Mouse (Mus musculus): Measurements from ENCODE around the gene Gm10837. TPM values are rescaled to one million over a fixed set of nuclear protein-coding genes. Genes with fewer than 3 reads are reported as not detected.
"Not testable (repeated sequence)": the region's sequence is repeated elsewhere in the genome, so short reads cannot be mapped to it uniquely, and the experiment has no call there.

The Gm10837 gene
- total RNA-seq, 2 experiments from 2014 or later = not detected

DNA sequence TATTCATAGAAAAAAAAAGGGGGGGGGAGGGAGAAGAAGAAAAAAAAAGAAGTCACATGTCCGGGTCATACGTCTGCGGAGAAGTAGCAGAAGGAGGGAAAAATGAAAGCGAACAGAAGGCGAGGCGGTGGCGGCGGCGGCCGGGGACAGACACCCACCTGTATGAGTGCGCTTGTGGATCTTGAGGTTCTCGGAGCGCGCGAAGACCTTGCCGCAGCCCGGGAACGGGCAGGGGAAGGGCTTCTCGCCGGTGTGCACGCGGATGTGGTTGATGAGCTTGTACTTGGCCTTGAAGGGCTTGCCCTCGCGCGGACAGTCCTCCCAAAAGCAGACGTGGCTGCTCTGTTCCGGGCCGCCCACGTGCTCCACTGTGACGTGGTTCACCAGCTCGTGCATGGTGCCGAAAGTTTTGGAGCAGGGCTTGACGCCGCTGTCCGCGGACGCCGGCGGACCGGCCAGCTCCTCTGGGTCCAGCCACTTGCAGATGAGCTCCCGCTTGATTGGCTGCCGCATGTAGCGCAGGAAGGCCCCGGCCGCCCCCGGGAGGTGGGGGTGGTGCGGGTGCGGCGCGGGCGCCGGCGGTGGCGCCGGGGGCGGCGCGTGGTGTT is 26.5 kb upstream of the Gm10837 start:
- not testable (repeated sequence) for ATAC-seq (replicated peaks; ENCODE audit: low FRiP score, poor library complexity, severe bottlenecking)

GRCm38 (mm10) chr14:122464351-122464762 is 26.0 kb upstream of the Gm10837 start:
- no peak for ATAC-seq (replicated peaks; ENCODE audit: low FRiP score, poor library complexity, severe bottlenecking)

GRCm38 (mm10) chr14:122464763-122465741 is 25.3 kb upstream of the Gm10837 start, which contains the start of gene Zic5:
Gene Zic5, minus strand, starts transcription at chr14:122465677.
- ATAC-seq (replicated peaks; ENCODE audit: low FRiP score, poor library complexity, severe bottlenecking) = no peak

DNA sequence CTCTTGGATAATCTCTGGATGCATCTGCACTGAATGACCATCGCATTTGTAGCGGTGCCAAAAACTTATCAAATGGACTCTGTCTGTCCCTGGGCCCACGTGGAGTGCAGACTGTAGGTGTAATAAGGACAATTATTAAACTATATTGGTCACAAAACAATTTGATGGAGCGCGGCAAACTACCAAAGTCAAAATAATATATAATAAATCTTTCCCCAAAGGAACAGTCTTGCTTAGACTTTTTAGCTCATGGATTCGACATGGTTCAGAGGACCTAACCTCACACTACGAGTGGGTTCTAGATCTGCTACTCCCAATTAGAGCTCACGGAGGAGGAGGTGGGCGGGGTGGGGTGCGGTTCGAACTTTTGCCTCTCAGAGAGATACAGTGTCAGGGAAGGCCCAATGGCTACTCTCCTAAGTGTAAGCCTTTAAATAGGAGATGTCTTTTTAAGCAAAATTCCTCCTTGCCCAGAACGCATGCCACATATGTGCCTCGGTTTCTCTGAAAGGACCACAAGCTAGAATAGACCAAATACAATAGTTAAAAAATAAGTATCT is 24.4 kb upstream of the Gm10837 start:
- no peak for ATAC-seq (replicated peaks; ENCODE audit: low FRiP score, poor library complexity, severe bottlenecking)

DNA sequence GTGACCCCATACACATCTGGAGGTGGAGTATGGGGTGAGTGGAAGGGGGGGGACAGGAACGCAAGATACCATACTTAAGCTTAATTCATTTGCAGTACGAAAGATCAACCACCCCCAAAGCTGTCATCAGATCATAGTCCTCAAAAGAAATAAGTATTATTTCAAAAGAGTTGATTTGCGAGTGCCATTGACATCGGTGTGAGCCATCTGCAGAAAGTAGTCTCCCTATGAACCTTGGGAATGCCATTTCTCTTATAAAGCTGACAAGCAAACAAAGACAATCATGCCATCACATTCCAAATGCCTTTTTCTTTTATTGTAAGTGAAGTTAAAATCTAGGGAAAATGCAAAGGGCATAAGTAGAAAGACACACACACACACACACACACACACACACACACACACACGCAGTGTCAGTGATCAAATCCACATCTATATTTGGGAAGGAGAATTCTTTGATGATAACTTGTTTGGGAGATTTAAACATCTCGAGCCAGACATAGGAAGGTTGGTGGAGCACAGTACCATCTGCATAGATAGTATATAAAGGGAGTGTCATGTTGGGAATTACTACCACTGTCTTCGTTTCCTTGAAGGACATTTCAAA is 23.5 kb upstream of the Gm10837 start:
- ATAC-seq (replicated peaks; ENCODE audit: low FRiP score, poor library complexity, severe bottlenecking) = no peak

DNA sequence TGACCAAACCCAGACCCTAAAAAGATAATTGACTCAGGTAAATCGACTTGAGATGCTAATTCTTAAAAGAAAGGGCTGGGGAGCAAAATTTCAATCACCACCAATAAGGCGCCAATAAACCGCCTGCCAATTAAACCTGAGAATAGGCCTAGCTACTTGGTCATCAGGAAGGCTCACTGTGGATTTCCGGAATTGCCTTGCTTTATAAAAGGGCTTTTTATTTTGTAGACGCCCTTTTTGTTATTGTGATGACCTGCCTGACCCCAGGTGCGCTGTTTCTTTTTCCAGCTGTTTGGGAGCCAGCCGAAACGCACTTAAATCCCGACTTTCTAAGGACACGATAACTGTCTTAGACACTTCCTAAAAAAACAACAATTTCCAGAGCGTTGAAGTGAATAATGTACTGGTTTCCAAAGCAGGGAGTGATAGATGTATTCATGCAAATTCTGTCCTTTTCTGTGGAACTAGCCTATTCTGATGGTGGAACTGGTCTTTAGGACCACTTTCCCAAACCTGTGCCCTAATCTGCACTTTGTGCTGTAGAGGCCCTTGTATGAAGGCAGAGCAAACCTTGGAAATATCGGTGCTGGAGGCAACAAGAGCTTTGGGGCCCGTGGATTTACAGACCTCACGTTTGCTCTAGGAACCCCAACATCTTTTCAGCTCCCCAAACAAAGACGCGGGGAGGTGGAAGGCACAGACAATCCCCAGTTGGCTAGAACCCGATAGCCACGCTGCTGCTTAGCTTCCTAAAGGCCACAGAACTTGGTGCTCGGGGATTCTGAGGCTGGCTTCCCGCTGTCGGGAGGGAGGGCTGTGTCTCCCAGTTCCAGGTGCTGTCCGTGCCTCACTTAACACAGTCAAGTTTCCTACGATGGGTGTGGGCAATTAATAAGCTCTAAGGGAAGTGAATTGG is 22.2 kb upstream of the Gm10837 start:
- no peak for ATAC-seq (replicated peaks; ENCODE audit: low FRiP score, poor library complexity, severe bottlenecking)

DNA sequence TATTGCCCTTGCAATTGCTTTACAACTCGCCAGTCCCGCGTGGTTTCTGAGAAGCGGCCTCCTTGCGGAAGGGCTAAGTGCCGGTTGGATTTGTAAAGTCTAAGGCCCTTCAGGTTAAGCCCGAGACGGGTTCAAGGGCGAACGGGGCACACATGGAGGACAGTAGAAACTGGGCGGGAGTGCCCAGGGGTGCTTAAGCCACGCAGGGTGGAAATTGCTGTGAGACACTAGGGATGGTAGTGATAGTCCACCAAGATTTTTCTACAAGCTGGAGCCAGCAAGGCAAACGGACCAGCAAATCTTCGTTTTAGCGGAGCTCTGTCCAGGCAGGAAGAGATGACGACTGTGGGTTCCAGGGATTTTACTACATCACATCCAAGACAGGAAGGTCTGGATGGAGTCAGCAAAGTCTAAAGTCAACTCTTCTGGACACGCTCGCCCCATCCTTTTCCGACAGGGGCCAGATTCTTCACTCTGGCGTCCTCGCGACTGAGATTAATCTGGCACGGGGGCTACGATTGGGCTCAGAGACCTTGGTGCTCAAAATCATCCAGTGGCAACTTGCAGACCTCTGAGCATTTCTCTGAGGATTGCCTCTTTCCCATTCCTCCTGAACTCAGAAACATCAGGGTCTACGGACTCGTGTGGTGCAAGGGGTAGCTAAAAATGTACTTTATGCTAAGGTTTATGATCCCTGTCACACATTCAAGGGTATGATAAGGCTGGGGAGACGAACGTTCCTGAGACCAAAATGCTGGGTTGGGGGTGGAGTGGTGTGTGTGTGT is 21.2 kb upstream of the Gm10837 start:
- ATAC-seq (replicated peaks; ENCODE audit: low FRiP score, poor library complexity, severe bottlenecking) = no peak

DNA sequence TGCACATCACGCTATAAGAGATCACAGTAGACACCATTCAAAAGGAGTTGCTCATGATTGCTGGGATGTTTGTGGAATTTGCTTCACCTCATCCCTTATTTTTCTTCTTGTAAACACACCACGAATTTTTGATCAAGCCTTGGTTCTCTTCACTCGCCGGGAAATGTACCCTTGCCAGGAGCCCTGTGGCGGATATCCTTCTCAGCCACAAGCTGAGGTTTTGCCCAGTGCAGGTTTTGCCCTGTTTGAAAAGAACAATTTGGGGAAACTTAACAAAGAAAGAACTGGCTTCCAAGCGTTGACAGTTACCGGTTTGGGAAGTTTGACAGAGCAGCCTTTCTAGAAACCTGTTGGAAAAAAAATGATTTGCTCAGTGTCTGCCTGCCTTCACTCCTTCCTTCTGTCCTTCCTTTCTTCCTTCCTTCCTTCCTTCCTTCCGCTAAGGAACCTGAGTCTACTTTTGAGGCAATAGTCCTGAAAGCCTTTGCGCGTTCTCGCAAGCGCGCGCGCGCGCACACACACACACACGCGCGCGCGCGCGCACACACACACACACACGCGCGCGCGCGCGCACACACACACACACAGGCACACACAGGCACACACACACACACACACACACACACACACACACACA is 18.8 kb upstream of the Gm10837 start:
- no peak for ATAC-seq (replicated peaks; ENCODE audit: low FRiP score, poor library complexity, severe bottlenecking)

- ATAC-seq (replicated peaks; ENCODE audit: low FRiP score, poor library complexity, severe bottlenecking) = no peak
Observed at GRCm38 (mm10) chr14:122472161-122472560, 18.2 kb upstream of the Gm10837 start.

- ATAC-seq (replicated peaks; ENCODE audit: low FRiP score, poor library complexity, severe bottlenecking) = no peak
Observed at GRCm38 (mm10) chr14:122472647-122473046, 17.7 kb upstream of the Gm10837 start.

DNA sequence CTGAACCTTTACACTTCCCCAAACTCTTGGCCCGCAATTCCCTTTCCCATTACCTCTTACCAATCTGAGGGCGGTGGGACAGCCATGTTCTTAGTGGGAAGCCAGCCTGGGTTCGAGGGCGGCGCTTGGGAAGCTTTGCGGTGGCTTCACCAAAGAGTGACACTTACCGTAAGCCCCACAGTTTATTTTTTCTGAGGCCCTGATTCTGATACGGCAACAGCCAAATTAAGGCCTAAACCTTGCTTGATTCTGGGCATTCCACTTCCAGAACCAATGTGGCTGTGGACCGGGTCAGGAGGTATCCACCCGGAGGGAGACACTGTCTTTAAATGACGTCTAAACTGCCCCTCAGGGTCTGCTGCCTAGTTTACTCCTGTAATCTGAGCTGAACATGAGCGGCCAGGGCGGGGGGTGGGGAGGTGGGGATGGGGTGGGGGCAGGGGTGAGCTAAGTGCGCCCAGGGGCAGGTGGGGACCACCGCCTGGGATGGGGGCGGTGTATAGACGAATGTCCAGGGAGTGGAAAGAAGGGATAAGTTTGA is 17.1 kb upstream of the Gm10837 start:
- ATAC-seq (replicated peaks; ENCODE audit: low FRiP score, poor library complexity, severe bottlenecking) = no peak

DNA sequence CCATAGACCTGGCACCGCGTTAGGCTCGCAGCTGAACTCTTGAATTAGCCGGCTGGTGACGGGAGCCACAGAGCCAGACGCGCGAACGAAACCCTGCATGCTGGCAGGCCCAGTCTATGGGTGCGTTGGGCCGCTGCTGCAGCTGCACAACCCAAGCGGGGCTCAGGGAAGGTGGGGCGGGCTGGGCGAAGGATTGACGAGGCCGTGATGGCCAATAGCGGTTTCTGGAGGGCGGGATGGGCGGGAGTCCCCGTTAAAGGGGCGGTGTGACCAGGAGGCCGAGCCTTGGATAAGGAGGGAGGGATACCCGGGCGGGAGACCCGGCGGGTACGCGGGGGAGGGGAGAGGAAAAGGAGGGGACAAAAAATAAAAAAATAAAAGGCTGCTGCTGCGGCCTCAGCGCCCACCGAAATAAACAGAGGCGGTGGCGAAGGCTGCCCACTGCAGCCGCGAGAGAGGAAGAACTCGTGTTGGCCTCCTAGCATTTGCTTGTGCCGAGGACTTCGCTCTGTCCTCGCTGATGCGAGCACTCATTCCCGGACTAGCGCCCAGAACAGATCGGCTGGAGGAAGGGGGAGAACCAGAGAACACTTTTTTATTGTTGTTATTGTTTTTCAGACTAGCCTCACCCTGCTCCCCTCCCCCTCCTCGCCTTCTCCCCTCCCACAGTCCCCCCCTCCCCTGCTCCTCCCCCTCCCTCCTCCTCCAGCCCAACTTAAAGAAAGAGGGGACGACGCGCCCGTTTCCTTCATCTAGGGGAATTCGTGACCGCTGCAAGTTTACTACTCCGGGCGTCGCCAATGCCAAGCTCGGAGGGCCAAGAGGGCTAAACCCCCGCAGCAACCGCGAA is 16.1 kb upstream of the Gm10837 start:
- ATAC-seq (replicated peaks; ENCODE audit: low FRiP score, poor library complexity, severe bottlenecking) = no peak

GRCm38 (mm10) chr14:122474891-122475556 is 15.4 kb upstream of the Gm10837 start, which contains the start of gene Zic2:
Gene Zic2, plus strand, starts transcription at chr14:122475435.
- ATAC-seq (replicated peaks; ENCODE audit: low FRiP score, poor library complexity, severe bottlenecking) = no peak

DNA sequence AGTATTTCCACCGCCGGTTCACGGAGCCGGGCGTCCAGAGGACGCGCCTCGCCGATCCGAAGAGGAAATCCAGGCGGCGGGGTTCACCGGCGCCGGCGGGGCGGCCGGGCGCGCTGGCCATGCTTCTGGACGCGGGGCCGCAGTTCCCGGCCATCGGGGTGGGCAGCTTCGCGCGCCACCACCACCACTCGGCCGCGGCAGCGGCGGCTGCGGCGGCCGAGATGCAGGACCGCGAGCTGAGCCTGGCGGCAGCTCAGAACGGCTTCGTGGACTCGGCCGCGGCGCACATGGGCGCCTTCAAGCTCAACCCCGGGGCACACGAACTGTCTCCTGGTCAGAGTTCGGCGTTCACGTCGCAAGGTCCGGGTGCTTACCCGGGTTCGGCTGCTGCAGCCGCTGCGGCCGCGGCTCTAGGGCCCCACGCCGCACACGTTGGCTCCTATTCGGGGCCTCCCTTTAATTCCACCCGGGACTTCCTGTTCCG is 14.8 kb upstream of the Gm10837 start:
- ATAC-seq (replicated peaks; ENCODE audit: low FRiP score, poor library complexity, severe bottlenecking) = no peak

GRCm38 (mm10) chr14:122476041-122476821 is 14.2 kb upstream of the Gm10837 start:
- ATAC-seq (replicated peaks; ENCODE audit: low FRiP score, poor library complexity, severe bottlenecking) = no peak

All from erythroid progenitor cell, adult 5-6 weeks (primary cell).